Mouse (Mus musculus) cerebellum, adult 2 months (tissue): ENCODE measurements at regions not wholly inside any gene's neighbourhood (a gene's known extent, or its start where the extent isn't known, plus 50 kb on each side); places are given as distances from the start of the nearest gene placed in this dataset.
"Not testable (repeated sequence)": the region's sequence is repeated elsewhere in the genome, so short reads cannot be mapped to it uniquely, and the experiment has no call there.

Experiments used
- DNase-seq, 2 experiments: peaks; one replicate each; pipeline ENCODE4 v3.0.0; 2021
- H3K27ac ChIP-seq: fragments of 200-500 bp; 2 replicates; pipeline ENCODE4 v1.5.1; 2012; ENCODE audit warnings: low read length, control low read depth, inconsistent platforms; ENCODE audit not compliant: insufficient read depth
- H3K27me3 ChIP-seq: fragments of 200-500 bp; 2 replicates; pipeline ENCODE4 v1.6.1; 2012; ENCODE audit warnings: inconsistent platforms, mild to moderate bottlenecking, low read length, moderate library complexity; ENCODE audit not compliant: control insufficient read depth, insufficient read depth
- H3K4me1 ChIP-seq: fragments of 200-500 bp; 2 replicates; pipeline ENCODE4 v1.6.1; 2011; ENCODE audit warnings: low read length; ENCODE audit not compliant: control insufficient read depth, insufficient read depth
- H3K4me3 ChIP-seq: fragments of 200-500 bp; replicated peaks from 2 replicates; pipeline ENCODE3; 2011; ENCODE audit warnings: mild to moderate bottlenecking, low read depth, low read length, control low read depth; ENCODE audit not compliant: insufficient read depth
- CTCF ChIP-seq: fragments of 200-500 bp; IDR thresholded peaks from 2 replicates; pipeline ENCODE4 v1.5.1; 2011; ENCODE audit warnings: low read depth, mild to moderate bottlenecking, control low read depth, low read length, moderate library complexity, borderline replicate concordance; ENCODE audit not compliant: insufficient read depth
- POLR2A ChIP-seq: fragments of 200-500 bp; IDR thresholded peaks from 2 replicates; pipeline ENCODE4 v1.6.1; 2011; ENCODE audit warnings: low read length, control low read depth, borderline replicate concordance; ENCODE audit not compliant: insufficient read depth
- WGBS: fragments of 180-500 bp; shearing (Covaris S2); methylation state at CpG from one replicate; pipeline ENCODE4 v1.1.7; 2018; 5-methylcytosine and 5-hydroxymethylcytosine counted together

- H3K4me1 ChIP-seq: no peaks in the 10 kb centered on the region
- WGBS: 87% methylated on average over 3 of the region's 3 CpGs
- no peak overlapping the region for H3K27ac ChIP-seq
- TF ChIP-seq CTCF (no peak), POLR2A (no peak)
- no peak overlapping the region for H3K4me3 ChIP-seq
- H3K27me3 ChIP-seq: no peaks in the 10 kb centered on the region
- no peak for DNase-seq
Measured at GRCm38 (mm10) chr8:5030651-5031050, 74.5 kb downstream of the Slc10a2 start.

DNA sequence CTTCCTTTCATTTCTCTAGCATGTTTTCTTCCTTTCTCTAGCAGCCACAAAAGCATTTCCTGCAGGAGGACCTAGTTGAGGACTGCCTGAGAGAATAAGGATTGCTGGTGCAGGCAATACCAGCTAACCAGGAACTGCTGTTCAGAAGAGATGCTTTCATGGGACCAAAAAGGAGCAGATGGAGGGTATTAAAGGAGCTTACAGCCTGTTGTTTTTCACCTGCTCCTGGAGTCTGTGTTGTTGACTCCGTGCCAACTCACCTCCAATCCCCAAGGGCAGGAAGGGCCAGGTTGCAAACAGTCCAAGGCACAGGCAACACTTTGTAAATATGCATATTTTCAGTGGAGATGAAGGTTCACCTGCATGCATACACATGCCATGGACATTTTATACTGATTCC, 92.8 kb downstream of the Slc10a2 start:
- no peaks in the 10 kb centered on the region for H3K27me3 ChIP-seq
- H3K4me3 ChIP-seq: no peak overlapping the region
- peaks cover 4% of the 10 kb centered on the region; the same call in 1 of the 2 replicates for H3K4me1 ChIP-seq
- no peak overlapping the region for H3K27ac ChIP-seq
- WGBS: 41% methylated on average over 1 of the region's 1 CpGs
- no peak for TF ChIP-seq POLR2A
- TF ChIP-seq CTCF: no peak
- peak; percentile 31 to 66 for DNase-seq

DNA sequence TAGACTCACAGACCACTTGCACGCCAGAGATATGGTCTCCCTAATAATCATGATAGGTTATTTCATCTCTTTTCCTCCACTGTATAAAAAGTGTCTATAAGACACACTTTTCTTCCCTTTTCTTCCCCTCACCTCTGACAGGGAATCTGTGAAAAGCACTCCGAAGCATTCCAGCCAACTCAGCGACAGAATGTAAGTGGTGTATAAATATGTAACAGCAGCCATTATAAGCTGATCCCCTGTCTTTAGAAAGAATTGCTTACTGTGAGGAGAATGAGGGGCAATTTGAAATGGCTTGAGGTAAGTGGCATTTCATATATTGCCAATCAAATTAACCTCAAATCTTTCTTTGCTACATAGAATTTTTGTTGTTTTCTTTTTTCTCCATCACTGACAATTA, 93.4 kb downstream of the Slc10a2 start:
- H3K4me3 ChIP-seq: no peak overlapping the region
- WGBS: 94% methylated on average over 3 of the region's 3 CpGs
- TF ChIP-seq POLR2A (no peak), CTCF (no peak)
- H3K27ac ChIP-seq: no peak overlapping the region
- H3K27me3 ChIP-seq: no peaks in the 10 kb centered on the region
- H3K4me1 ChIP-seq: peaks cover 4% of the 10 kb centered on the region; the same call in 1 of the 2 replicates
- DNase-seq: no peak

GRCm38 (mm10) chr8:5003359-5003758, 101.8 kb downstream of the Slc10a2 start:
- WGBS: 79% methylated on average over 1 of the region's 1 CpGs
- H3K27ac ChIP-seq, DNase-seq, H3K4me1 ChIP-seq, H3K27me3 ChIP-seq, H3K4me3 ChIP-seq: not testable (repeated sequence)
